Mouse (Mus musculus): Measurements from ENCODE around the gene Lsm10. TPM values are rescaled to one million over a fixed set of nuclear protein-coding genes. Genes with fewer than 3 reads are reported as not detected.

Gene Lsm10
- polyA plus RNA-seq, 1 experiment, result 34.8 TPM

DNA sequence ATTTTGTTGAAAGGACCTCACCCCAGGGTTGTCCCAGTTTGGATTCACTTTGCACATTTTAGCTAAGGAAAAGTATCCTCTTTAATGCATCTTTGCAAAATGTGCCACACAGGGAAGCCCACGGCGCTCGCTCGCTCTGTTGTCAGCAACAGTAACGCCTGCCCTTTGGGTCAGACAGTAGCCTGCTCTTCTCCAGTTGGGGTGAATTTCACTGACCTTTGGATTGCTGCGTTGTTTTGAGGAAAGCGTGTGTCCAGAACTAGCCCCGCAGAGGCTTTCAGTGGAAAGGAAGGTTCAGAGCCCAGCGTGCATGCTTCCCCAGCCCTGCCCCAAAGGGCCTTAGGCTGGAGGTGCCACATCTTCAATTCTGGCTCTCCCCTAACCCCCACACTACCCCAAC, 19.0 kb downstream of the Lsm10 start:
- DNase-seq, result no peak
- Histone ChIP-seq H3K4me1 (ENCODE audit: control insufficient read depth, insufficient read depth, low read length) (peaks cover 19% of the 10 kb centered on the region), H3K4me3 (replicated peaks; ENCODE audit: extremely low read depth, low read depth, low read length) (no peak overlapping the region)
- TF ChIP-seq CTCF (IDR thresholded peaks at IDR 0.05; ENCODE audit: insufficient read depth, low read length) (no peak), POLR2A (IDR thresholded peaks at IDR 0.05; ENCODE audit: borderline replicate concordance, extremely low read depth, low read depth, low read length) (no peak)
- 79% methylated on average over 9 of the region's 9 CpGs for WGBS

DNA sequence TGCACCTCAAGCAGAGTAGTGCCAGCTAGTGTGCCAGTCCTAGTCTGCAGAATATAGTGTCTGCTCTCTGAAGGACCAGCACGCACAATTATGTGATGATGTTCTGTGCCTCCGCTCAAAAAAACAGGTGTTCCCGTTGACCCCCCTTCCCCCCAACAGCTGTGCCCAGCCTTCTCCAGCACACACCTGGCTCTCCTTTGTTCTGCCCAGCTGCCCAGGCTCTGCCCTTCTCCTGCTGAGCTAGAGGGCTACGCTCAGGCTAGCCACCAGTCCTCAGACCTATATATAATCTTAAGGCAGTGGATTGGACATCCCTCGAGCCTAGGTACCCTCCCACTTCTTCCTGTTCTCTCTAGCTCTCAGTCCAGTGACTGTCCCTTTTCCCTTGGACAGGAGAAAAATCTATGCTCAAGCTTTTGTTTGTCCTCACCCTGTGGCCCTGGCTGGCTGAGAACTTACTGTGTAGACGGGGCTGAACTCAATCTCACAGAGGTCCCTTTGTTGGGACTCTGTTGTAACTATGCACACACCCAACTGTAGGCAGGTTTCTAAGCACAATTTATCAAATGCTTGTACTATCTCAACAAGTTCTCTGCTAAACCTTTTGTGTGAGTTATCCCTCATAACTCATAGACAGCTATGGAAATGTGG, 19.6 kb downstream of the Lsm10 start:
- DNase-seq, result no peak
- Histone ChIP-seq H3K4me3 (replicated peaks; ENCODE audit: extremely low read depth, low read depth, low read length) (no peak overlapping the region), H3K4me1 (ENCODE audit: control insufficient read depth, insufficient read depth, low read length) (peaks cover 14% of the 10 kb centered on the region)
- TF ChIP-seq CTCF (IDR thresholded peaks at IDR 0.05; ENCODE audit: insufficient read depth, low read length), result no peak
- 60% methylated on average over 6 of the region's 6 CpGs for WGBS

DNA sequence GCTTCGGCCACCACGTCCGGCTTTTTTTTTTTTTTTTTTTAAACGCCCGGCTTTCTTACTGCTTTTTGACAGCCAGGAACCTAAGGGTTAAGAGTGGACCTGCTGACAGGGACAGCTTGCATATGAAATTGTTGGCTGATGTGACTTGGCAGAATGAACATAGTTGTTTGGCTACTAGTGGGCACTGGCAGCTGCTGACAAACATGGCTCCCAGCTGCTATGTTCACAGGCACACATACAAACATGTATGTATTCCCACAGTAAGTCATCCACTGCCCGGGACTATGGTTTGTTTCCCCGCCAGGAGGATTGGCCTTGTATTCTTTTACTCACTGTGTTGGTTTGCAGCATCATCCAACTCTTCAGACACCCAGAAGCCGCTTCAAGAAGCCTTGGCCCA, 20.7 kb downstream of the Lsm10 start:
- peaks cover 11% of the 10 kb centered on the region for H3K4me1 ChIP-seq (ENCODE audit: control insufficient read depth, insufficient read depth, low read length)
- TF ChIP-seq CTCF (IDR thresholded peaks at IDR 0.05; ENCODE audit: insufficient read depth, low read length) (no peak), POLR2A (IDR thresholded peaks at IDR 0.05; ENCODE audit: borderline replicate concordance, extremely low read depth, low read depth, low read length) (no peak)
- no peak for DNase-seq
- no peak overlapping the region for H3K4me3 ChIP-seq (replicated peaks; ENCODE audit: extremely low read depth, low read depth, low read length)
- WGBS, result 69% methylated on average over 8 of the region's 8 CpGs

DNA sequence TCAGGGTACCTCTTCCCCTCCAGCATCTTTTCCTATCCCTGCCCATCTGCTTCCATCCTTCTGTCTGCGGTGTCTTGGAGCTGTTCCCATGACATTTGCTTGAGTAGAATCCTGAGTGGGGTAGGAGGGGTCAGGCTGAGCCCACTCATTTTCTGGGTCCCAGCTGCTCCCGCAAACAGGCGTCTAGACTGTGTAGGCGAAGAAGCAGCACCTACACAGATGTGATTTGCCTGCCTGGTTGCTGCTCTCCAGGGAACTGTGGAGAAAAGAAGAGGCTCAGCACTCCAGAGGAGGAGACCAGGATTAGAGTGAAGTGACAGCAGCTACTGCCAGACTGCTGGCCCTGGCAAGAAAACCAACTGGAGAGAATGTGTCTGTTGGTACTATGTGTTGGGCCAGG, 22.2 kb downstream of the Lsm10 start:
- no peak for DNase-seq
- Histone ChIP-seq H3K4me3 (replicated peaks; ENCODE audit: extremely low read depth, low read depth, low read length) (no peak overlapping the region), H3K4me1 (ENCODE audit: control insufficient read depth, insufficient read depth, low read length) (peaks cover 5% of the 10 kb centered on the region)
- WGBS, result 79% methylated on average over 4 of the region's 4 CpGs
- TF ChIP-seq POLR2A (IDR thresholded peaks at IDR 0.05; ENCODE audit: borderline replicate concordance, extremely low read depth, low read depth, low read length), result no peak
- no peak for TF ChIP-seq CTCF (IDR thresholded peaks at IDR 0.05; ENCODE audit: insufficient read depth, low read length)

DNA sequence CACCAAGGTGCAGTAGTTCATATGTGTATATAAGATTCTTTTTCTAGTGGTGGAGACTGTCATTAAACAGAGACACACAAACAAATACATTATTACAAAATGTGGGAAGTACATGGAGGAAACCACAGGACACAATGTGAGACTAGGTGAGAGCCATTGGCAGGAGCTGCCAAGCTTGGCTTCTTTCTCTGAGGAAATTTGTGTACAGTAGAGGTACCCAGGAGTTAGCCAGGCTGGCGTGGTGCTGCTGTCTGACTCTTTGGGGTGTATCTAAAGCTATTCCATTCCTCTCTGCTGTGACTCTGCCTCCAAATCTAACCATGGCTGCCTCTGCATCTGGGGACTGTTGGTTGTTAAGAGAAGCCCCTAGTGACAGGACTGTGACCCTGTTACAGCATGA, 22.6 kb downstream of the Lsm10 start:
- H3K4me3 ChIP-seq (replicated peaks; ENCODE audit: extremely low read depth, low read depth, low read length), result no peak overlapping the region
- no peak for TF ChIP-seq CTCF (IDR thresholded peaks at IDR 0.05; ENCODE audit: insufficient read depth, low read length)
- TF ChIP-seq POLR2A (IDR thresholded peaks at IDR 0.05; ENCODE audit: borderline replicate concordance, extremely low read depth, low read depth, low read length), result no peak
- H3K4me1 ChIP-seq (ENCODE audit: control insufficient read depth, insufficient read depth, low read length), result peaks cover 2% of the 10 kb centered on the region; the same call in 1 of the 2 replicates
- no peak for DNase-seq
- 81% methylated on average over 1 of the region's 1 CpGs for WGBS

DNA sequence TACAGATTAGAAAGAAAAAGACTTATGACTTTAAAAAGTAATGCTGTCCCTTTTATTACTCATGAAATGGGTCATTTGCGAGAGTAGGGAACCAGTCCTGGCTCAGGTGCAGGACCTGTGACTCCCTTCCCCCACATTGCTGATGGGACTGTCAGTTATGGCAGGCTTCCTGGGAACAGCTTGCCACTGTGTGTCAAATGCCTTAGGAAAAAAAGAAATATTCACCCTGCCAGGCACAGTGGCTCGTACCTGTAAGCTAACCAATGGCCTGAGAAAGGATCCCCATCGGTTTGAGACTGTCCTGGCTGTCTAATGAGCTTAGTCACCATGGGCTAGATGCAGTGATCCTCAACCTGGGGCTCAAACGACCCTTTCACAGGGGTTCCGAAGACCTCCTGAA, 23.6 kb downstream of the Lsm10 start:
- Histone ChIP-seq H3K4me3 (replicated peaks; ENCODE audit: extremely low read depth, low read depth, low read length) (no peak overlapping the region), H3K4me1 (ENCODE audit: control insufficient read depth, insufficient read depth, low read length) (no peaks in the 10 kb centered on the region)
- TF ChIP-seq POLR2A (IDR thresholded peaks at IDR 0.05; ENCODE audit: borderline replicate concordance, extremely low read depth, low read depth, low read length) (no peak), CTCF (IDR thresholded peaks at IDR 0.05; ENCODE audit: insufficient read depth, low read length) (no peak)
- WGBS, result 86% methylated on average over 5 of the region's 5 CpGs
- DNase-seq, result no peak

DNA sequence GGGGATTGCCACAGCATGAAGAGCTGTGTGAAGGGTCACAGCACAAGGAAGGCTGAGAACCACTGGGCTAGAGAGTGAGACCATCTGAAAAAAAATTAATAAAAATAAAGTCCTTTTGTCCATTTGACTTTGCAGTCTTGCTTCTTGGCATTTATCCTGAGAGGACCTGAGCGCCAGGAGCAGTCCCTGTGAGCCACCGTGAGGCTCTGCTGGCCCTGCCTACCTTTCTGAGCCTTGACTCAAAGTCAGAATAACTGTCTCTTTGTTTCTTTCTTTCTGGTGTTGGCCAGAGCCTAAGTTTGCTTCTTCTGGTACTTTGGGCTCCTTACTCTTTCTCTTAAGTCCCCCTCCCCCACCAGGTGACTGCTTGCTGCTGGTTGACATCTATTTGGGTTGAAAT, 24.1 kb downstream of the Lsm10 start:
- TF ChIP-seq POLR2A (IDR thresholded peaks at IDR 0.05; ENCODE audit: borderline replicate concordance, extremely low read depth, low read depth, low read length) (no peak), CTCF (IDR thresholded peaks at IDR 0.05; ENCODE audit: insufficient read depth, low read length) (no peak)
- WGBS, result 81% methylated on average over 2 of the region's 2 CpGs
- Histone ChIP-seq H3K4me3 (replicated peaks; ENCODE audit: extremely low read depth, low read depth, low read length) (no peak overlapping the region), H3K4me1 (ENCODE audit: control insufficient read depth, insufficient read depth, low read length) (no peaks in the 10 kb centered on the region)
- DNase-seq, result no peak

DNA sequence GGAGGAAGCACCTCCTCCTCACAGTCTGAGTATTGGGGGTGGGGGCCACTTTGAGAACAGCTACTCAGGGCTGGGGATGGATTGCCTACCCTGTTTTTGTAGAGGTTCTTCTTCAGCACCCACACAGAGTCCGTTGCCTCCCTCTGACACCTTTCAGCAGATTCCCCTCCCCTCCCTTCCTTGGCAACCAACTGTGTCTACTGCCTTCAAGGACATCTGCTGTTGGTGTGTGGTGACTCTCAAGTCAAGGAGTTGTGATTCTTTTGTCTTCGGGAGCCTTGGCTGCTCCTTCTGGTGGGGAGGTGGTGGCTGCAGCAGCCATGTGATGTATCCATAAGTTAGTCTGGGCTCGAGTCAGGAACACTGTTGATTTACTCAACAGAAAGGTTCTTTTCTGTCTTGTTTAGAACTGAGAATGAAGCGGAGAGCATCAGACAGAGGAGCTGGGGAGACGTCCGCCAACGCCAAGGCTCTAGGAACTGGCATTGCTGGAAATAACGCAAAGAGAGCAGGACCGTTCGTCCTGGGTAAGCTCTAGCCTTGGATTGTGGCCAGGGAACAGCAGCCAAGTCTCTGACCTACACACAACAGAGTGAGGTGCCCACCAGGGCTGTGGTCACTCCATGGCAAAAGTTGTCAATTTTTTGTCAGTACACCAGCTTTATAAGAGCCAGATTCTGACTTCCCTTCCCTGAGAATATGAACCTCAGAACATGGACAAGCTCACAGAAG, 27.1 kb downstream of the Lsm10 start:
- DNase-seq, result no peak
- no peaks in the 10 kb centered on the region for H3K4me1 ChIP-seq (ENCODE audit: control insufficient read depth, insufficient read depth, low read length)
- TF ChIP-seq POLR2A (IDR thresholded peaks at IDR 0.05; ENCODE audit: borderline replicate concordance, extremely low read depth, low read depth, low read length), result no peak
- no peak for TF ChIP-seq CTCF (IDR thresholded peaks at IDR 0.05; ENCODE audit: insufficient read depth, low read length)
- 61% methylated on average over 10 of the region's 10 CpGs for WGBS
- H3K4me3 ChIP-seq (replicated peaks; ENCODE audit: extremely low read depth, low read depth, low read length), result no peak overlapping the region

DNA sequence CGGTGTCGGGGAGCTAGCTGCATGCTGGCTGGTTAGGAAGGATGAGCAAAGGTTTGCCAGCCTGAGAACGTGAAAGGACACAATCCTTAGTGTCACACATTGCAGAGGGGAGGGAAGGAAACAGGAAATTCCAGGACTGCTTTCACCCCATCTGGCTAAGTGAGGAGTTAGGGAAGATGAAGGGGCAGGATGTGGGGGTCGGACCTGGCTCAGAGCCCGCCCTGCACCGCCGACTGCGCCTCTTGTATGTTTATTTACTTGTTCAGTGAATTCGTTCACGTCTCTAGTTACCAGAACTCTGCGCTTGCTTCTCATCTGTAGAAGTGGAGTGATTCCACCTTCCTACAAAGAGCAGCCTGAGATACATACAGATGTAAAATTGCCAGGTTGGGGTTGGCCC, 34.1 kb downstream of the Lsm10 start:
- Histone ChIP-seq H3K4me1 (ENCODE audit: control insufficient read depth, insufficient read depth, low read length) (peaks cover 23% of the 10 kb centered on the region), H3K4me3 (replicated peaks; ENCODE audit: extremely low read depth, low read depth, low read length) (no peak overlapping the region)
- 24% methylated on average over 11 of the region's 11 CpGs for WGBS
- TF ChIP-seq CTCF (IDR thresholded peaks at IDR 0.05; ENCODE audit: insufficient read depth, low read length), result no peak
- no peak for TF ChIP-seq POLR2A (IDR thresholded peaks at IDR 0.05; ENCODE audit: borderline replicate concordance, extremely low read depth, low read depth, low read length)
- DNase-seq, result no peak
